Mouse (Mus musculus) ES-Bruce4 (cell line): ENCODE data around the gene Dnajc5.

Source experiments
- CTCF ChIP-seq: IDR thresholded peaks from one replicate; pipeline ENCODE4 v1.8.1; 2011; ENCODE audit warnings: low read depth, low read length
- POLR2A ChIP-seq: IDR thresholded peaks from one replicate; pipeline ENCODE4 v1.8.1; 2011; ENCODE audit warnings: low read length; ENCODE audit not compliant: insufficient read depth

DNA sequence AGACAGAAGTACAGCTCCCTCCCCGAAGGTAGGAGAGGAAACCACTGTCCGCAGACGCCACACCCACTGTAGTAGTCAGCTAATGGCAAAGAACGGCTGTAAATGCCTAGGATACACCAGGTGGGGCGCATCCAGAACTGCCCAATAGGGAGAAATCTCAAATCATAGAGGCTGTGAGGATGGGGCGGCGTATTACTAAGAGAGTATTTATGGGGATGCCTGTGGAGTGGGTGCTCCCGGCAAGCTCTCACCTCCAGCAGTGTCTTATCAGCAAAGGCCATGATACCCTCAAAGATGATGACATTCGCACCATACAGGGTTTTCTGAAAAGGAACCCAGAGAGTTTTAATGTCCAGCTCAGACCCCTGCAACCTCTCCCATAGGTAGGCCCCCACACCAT, 53.7 kb downstream of the Dnajc5 start:
- no peak for TF ChIP-seq POLR2A
- TF ChIP-seq CTCF = no peak
